Mouse (Mus musculus) myocyte (in vitro differentiated cells): ENCODE measurements around the gene Ptpa. TPM values are rescaled to one million over a fixed set of nuclear protein-coding genes. Genes with fewer than 3 reads are reported as not detected.
A peak's percentile ranks its signal among the peaks of the same experiment; 100 is the strongest.

Source experiments
- H3K27me3 ChIP-seq: one replicate; pipeline ENCODE4 v1.6.1; 2011; ENCODE audit not compliant: control insufficient read depth, insufficient read depth, insufficient read length
- H3K36me3 ChIP-seq: one replicate; pipeline ENCODE4 v1.6.1; 2011; ENCODE audit not compliant: control insufficient read depth, insufficient read depth
- H3K4me2 ChIP-seq: one replicate; pipeline ENCODE4 v1.6.1; 2011; ENCODE audit warnings: low read depth, control low read depth
- H3K4me3 ChIP-seq: one replicate; pipeline ENCODE4 v1.5.1; 2011; ENCODE audit warnings: mild to moderate bottlenecking, control low read depth, moderate library complexity
- H3K79me2 ChIP-seq: one replicate; pipeline ENCODE4 v1.6.1; 2011; ENCODE audit not compliant: control insufficient read depth, insufficient read depth
- H3ac ChIP-seq: one replicate; pipeline ENCODE4 v1.6.1; 2011; ENCODE audit not compliant: control insufficient read depth, insufficient read length
- CEBPB ChIP-seq: IDR thresholded peaks from 2 replicates; pipeline ENCODE4 v1.6.1; 2011; ENCODE audit warnings: mild to moderate bottlenecking, moderate library complexity; ENCODE audit not compliant: poor library complexity, insufficient read depth, severe bottlenecking
- E2F4 ChIP-seq: IDR thresholded peaks from one replicate; pipeline ENCODE4 v1.6.1; 2011; ENCODE audit warnings: mild to moderate bottlenecking, control low read depth, moderate library complexity; ENCODE audit not compliant: insufficient read depth
- MAX ChIP-seq: IDR thresholded peaks from one replicate; pipeline ENCODE4 v1.6.1; 2011; ENCODE audit warnings: low read depth, mild to moderate bottlenecking, control low read depth
- MYOD1 ChIP-seq, 3 experiments: IDR thresholded peaks; one replicate each; pipeline ENCODE4 v1.6.1; 2011; ENCODE audit warnings: control low read depth in 2 of 3, low read depth in 2 of 3, mild to moderate bottlenecking in 2 of 3, moderate library complexity in 1 of 3; ENCODE audit not compliant: insufficient read length in 2 of 3, control insufficient read depth in 1 of 3
- MYOG ChIP-seq, 3 experiments: IDR thresholded peaks; one replicate each; pipeline ENCODE4 v1.6.1; 2011; ENCODE audit warnings: control low read depth in 2 of 3, low read depth in 2 of 3, mild to moderate bottlenecking in 2 of 3; ENCODE audit not compliant: insufficient read length in 2 of 3, control insufficient read depth in 1 of 3, insufficient read depth in 1 of 3
- POLR2A ChIP-seq: IDR thresholded peaks from one replicate; pipeline ENCODE4 v1.6.1; 2011; ENCODE audit warnings: low read depth, mild to moderate bottlenecking, control low read depth, moderate library complexity; ENCODE audit not compliant: insufficient read length
- POLR2AphosphoS2 ChIP-seq: IDR thresholded peaks from one replicate; pipeline ENCODE4 v1.6.1; 2011; ENCODE audit warnings: low read depth, control low read depth; ENCODE audit not compliant: insufficient read length
- REST ChIP-seq: IDR thresholded peaks from one replicate; pipeline ENCODE4 v1.6.1; 2011; ENCODE audit warnings: mild to moderate bottlenecking, control low read depth, moderate library complexity; ENCODE audit not compliant: insufficient read depth, insufficient read length
- SRF ChIP-seq: IDR thresholded peaks from one replicate; pipeline ENCODE4 v1.6.1; 2011; ENCODE audit warnings: low read depth; ENCODE audit not compliant: control insufficient read depth, insufficient read length
- TCF12 ChIP-seq: IDR thresholded peaks from one replicate; pipeline ENCODE4 v1.6.1; 2011; ENCODE audit warnings: mild to moderate bottlenecking, control low read depth; ENCODE audit not compliant: poor library complexity, insufficient read depth, severe bottlenecking
- TCF3 ChIP-seq: IDR thresholded peaks from one replicate; pipeline ENCODE4 v1.6.1; 2011; ENCODE audit warnings: low read depth, control low read depth; ENCODE audit not compliant: insufficient read length
- USF1 ChIP-seq: IDR thresholded peaks from one replicate; pipeline ENCODE4 v1.6.1; 2011; ENCODE audit warnings: low read depth, mild to moderate bottlenecking, control low read depth, moderate library complexity
- polyA plus RNA-seq: library from polyadenylated mRNA; unstranded; fragments of >200 nt; fragmentation: generic; extraction: Trizol; gene quantifications from one replicate; pipeline ENCODE4 v1.2.1, GENCODE M21; 2012; ENCODE audit warnings: missing spikeins

Gene Ptpa
- polyA plus RNA-seq, 1 experiment, result 151 TPM

DNA sequence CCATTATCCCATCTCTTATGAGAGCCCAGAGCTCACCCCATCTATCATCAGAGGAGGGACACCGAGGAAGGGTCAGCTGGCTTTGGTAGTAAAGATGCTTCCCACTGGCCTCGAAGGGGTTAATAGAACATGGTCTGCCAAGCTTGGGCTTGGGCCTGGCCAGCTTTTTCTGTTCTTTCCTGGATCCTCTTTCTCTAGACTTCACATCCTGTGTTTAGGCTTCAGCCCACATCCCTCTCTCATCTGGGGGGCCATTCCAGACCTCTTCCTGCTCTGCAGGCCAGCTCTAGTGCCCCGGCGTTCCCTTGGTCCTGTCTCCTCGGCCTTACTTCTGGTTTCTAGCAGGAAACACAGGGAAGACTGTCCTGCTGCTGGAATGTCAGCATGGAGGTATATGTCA, 28.2 kb downstream of the Ptpa start:
- H3K4me2 ChIP-seq, result peak overlapping the region; percentile 80
- H3K27me3 ChIP-seq, result no peaks in the 10 kb centered on the region
- H3K4me3 ChIP-seq, result no peak overlapping the region
- peaks cover 9% of the 10 kb centered on the region for H3K36me3 ChIP-seq
- no peak overlapping the region for H3ac ChIP-seq
- H3K79me2 ChIP-seq, result peaks cover 13% of the 10 kb centered on the region
- TF ChIP-seq TCF3 (no peak), E2F4 (no peak), USF1 (no peak), MYOG (IDR thresholded peaks at IDR 0.05; ENCODE audit: control insufficient read depth in 1 of 3, insufficient read depth in 1 of 3, insufficient read length in 2 of 3, low read depth in 2 of 3) (no peak), REST (no peak), TCF12 (no peak), CEBPB (no peak), MAX (no peak), POLR2AphosphoS2 (no peak), MYOD1 (IDR thresholded peaks at IDR 0.05; ENCODE audit: control insufficient read depth in 1 of 3, insufficient read length in 2 of 3, low read depth in 2 of 3) (no peak), SRF (no peak), POLR2A (no peak)

DNA sequence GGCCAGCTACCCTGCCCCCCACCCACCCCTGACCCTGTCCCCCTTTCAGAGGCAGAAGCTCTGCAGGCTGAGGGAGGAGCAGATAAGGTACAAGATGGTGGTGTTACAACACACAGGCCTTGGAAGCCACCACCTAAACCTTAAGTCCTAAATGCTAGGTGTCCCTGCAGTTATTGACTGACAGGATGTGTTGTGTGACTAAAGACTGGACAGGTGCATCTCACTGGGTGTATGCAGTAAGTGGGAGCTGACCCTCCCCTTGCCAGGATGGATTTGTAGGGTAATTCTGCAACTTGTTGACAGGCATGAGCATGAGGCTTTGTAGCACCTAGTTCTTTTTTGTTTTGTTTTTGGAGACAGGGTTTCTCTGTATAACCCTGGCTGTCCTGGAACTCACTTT, 28.6 kb downstream of the Ptpa start:
- no peaks in the 10 kb centered on the region for H3K27me3 ChIP-seq
- H3K79me2 ChIP-seq, result peaks cover 13% of the 10 kb centered on the region
- H3K4me2 ChIP-seq, result peak overlapping the region; percentile 80
- no peak overlapping the region for H3ac ChIP-seq
- H3K4me3 ChIP-seq, result no peak overlapping the region
- TF ChIP-seq CEBPB (no peak), MYOD1 (IDR thresholded peaks at IDR 0.05; ENCODE audit: control insufficient read depth in 1 of 3, insufficient read length in 2 of 3, low read depth in 2 of 3) (peak; percentile 11 to 84 (median 55))
- peaks cover 10% of the 10 kb centered on the region for H3K36me3 ChIP-seq

GRCm38 (mm10) chr2:30445312-30445711, 29.5 kb downstream of the Ptpa start:
- Histone ChIP-seq H3K79me2 (peaks cover 13% of the 10 kb centered on the region), H3ac (no peak overlapping the region), H3K4me2 (peak overlapping the region; percentile 80), H3K4me3 (peak overlapping the region; percentile 1), H3K36me3 (peaks cover 18% of the 10 kb centered on the region), H3K27me3 (no peaks in the 10 kb centered on the region)
- TF ChIP-seq MYOD1 (IDR thresholded peaks at IDR 0.05; ENCODE audit: control insufficient read depth in 1 of 3, insufficient read length in 2 of 3, low read depth in 2 of 3) (peak; percentile 38 to 94 (median 76)), CEBPB (no peak), USF1 (no peak), SRF (no peak), POLR2A (peak; percentile 43), E2F4 (no peak), TCF12 (no peak), REST (no peak), POLR2AphosphoS2 (peak; percentile 42), MAX (no peak), MYOG (IDR thresholded peaks at IDR 0.05; ENCODE audit: control insufficient read depth in 1 of 3, insufficient read depth in 1 of 3, insufficient read length in 2 of 3, low read depth in 2 of 3) (peak; percentile 18 to 82 (median 66)), TCF3 (no peak)

DNA sequence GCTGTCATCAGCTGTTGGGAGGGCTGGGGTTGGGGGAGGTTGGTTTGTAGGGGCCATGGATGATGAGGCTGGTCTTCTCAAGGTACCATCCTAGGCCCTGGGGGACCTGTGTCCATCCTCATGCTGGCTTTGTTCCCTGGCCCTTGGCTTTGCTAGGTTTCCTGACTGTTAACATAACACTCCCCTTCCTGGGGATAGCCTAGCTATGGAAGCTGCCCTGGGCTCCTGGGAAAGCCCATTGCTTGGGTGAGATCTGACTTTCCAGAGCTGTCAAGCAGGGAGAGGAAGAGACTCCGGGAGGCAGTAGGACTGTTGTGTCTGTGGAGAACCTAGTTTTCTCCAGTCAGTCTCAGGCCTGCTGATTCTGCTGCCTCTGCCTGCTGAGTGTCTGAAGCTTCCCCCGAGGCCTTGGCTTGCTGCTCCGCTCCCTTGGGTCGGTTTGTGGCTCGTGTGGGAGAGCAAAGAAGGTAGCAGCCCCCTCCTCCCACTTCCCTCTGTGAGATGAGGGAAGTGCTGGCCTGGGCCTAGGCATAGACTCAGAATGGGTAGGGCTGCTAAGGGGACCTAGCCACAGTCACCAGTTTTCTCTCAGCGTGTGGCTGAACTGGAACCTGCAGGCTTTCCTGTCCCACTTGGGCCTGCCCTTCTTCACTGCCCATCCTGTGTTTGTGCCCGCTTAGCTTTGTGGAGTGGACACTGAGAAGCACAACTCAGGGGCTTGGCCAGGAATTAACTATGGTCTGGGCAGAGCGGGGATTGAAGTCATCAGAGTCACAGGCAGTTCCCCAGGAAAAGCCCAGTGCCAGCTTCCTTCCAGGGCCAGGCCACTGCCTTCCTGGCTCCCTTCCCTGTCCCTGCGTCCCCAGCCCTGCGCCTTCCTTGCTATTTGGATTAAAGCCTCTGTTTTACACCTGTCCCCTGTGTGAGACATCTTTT, 31.3 kb downstream of the Ptpa start:
- no peaks in the 10 kb centered on the region for H3K27me3 ChIP-seq
- no peak overlapping the region for H3ac ChIP-seq
- H3K79me2 ChIP-seq, result peaks cover 13% of the 10 kb centered on the region
- H3K36me3 ChIP-seq, result peaks cover 18% of the 10 kb centered on the region
- H3K4me2 ChIP-seq, result peak overlapping the region; percentile 80
- H3K4me3 ChIP-seq, result no peak overlapping the region
- TF ChIP-seq POLR2AphosphoS2 (no peak), TCF12 (no peak), POLR2A (no peak), SRF (no peak), REST (no peak), TCF3 (no peak), MAX (no peak), MYOD1 (IDR thresholded peaks at IDR 0.05; ENCODE audit: control insufficient read depth in 1 of 3, insufficient read length in 2 of 3, low read depth in 2 of 3) (no peak), E2F4 (no peak), CEBPB (no peak), USF1 (no peak), MYOG (IDR thresholded peaks at IDR 0.05; ENCODE audit: control insufficient read depth in 1 of 3, insufficient read depth in 1 of 3, insufficient read length in 2 of 3, low read depth in 2 of 3) (no peak)
